Mouse (Mus musculus): ENCODE results near the gene Macrod2.

Macrod2 gene

GRCm38 (mm10) chr2:142323158-142323557 is 1928.0 kb downstream of the Macrod2 start:
- DNase-seq (ENCODE audit: extremely low read depth, low read depth) = no peak

GRCm38 (mm10) chr2:142326737-142327136 is 1931.6 kb downstream of the Macrod2 start:
- no peak for DNase-seq (ENCODE audit: extremely low read depth, low read depth)

- no peak for DNase-seq (ENCODE audit: extremely low read depth, low read depth)
Measured at GRCm38 (mm10) chr2:142329761-142330160, 1934.7 kb downstream of the Macrod2 start.

- DNase-seq (ENCODE audit: extremely low read depth, low read depth) = no peak
Measured at GRCm38 (mm10) chr2:142334441-142335102, 1939.5 kb downstream of the Macrod2 start.

- no peak for DNase-seq (ENCODE audit: extremely low read depth, low read depth)
Measured at GRCm38 (mm10) chr2:142335103-142335999, 1940.2 kb downstream of the Macrod2 start.

GRCm38 (mm10) chr2:142344021-142344420 is 1948.9 kb downstream of the Macrod2 start:
- no peak for DNase-seq (ENCODE audit: extremely low read depth, low read depth)

- no peak for DNase-seq (ENCODE audit: extremely low read depth, low read depth)
Measured at GRCm38 (mm10) chr2:142344758-142345157, 1949.6 kb downstream of the Macrod2 start.

- DNase-seq (ENCODE audit: extremely low read depth, low read depth) = no peak
Measured at GRCm38 (mm10) chr2:142349805-142350204, 1954.7 kb downstream of the Macrod2 start.

GRCm38 (mm10) chr2:142362888-142363287 is 1967.8 kb downstream of the Macrod2 start:
- DNase-seq (ENCODE audit: extremely low read depth, low read depth) = no peak

GRCm38 (mm10) chr2:142373978-142374377 is 1978.9 kb downstream of the Macrod2 start:
- DNase-seq (ENCODE audit: extremely low read depth, low read depth) = no peak

GRCm38 (mm10) chr2:142380563-142380962 is 1985.5 kb downstream of the Macrod2 start:
- DNase-seq (ENCODE audit: extremely low read depth, low read depth) = no peak

- DNase-seq (ENCODE audit: extremely low read depth, low read depth) = no peak
Measured at GRCm38 (mm10) chr2:142381081-142381579, 1986.0 kb downstream of the Macrod2 start.

GRCm38 (mm10) chr2:142393546-142393945 is 1998.4 kb downstream of the Macrod2 start:
- DNase-seq (ENCODE audit: extremely low read depth, low read depth) = no peak

- peak; percentile 88 for DNase-seq (ENCODE audit: extremely low read depth, low read depth)
Measured at GRCm38 (mm10) chr2:142399490-142399889, 2004.4 kb downstream of the Macrod2 start.

- DNase-seq (ENCODE audit: extremely low read depth, low read depth) = no peak
Measured at GRCm38 (mm10) chr2:142400781-142401180, 2005.7 kb downstream of the Macrod2 start.

- no peak for DNase-seq (ENCODE audit: extremely low read depth, low read depth)
Measured at GRCm38 (mm10) chr2:142401359-142401758, 2006.2 kb downstream of the Macrod2 start.

GRCm38 (mm10) chr2:142403394-142403793 is 2008.3 kb downstream of the Macrod2 start:
- DNase-seq (ENCODE audit: extremely low read depth, low read depth) = no peak

GRCm38 (mm10) chr2:142404321-142404720 is 2009.2 kb downstream of the Macrod2 start:
- DNase-seq (ENCODE audit: extremely low read depth, low read depth) = no peak

GRCm38 (mm10) chr2:142407341-142407740 is 2012.2 kb downstream of the Macrod2 start:
- DNase-seq (ENCODE audit: extremely low read depth, low read depth) = no peak

GRCm38 (mm10) chr2:142410124-142410523 is 2015.0 kb downstream of the Macrod2 start:
- no peak for DNase-seq (ENCODE audit: extremely low read depth, low read depth)

GRCm38 (mm10) chr2:142433126-142433525 is 2038.0 kb downstream of the Macrod2 start:
- no peak for DNase-seq (ENCODE audit: extremely low read depth, low read depth)

- DNase-seq (ENCODE audit: extremely low read depth, low read depth) = no peak
Measured at GRCm38 (mm10) chr2:142434731-142435130, 2039.6 kb downstream of the Macrod2 start.

All from MEL-GATA-1-ER (cell line).